Mouse (Mus musculus) thymus, adult 2 months (tissue): ENCODE results near the gene Sc5d.

Experiments
- CTCF ChIP-seq: fragments of 200-500 bp; IDR thresholded peaks from 2 replicates; pipeline ENCODE4 v1.5.1; 2012; ENCODE audit warnings: mild to moderate bottlenecking, control low read depth, low read length, moderate library complexity, borderline replicate concordance; ENCODE audit not compliant: control insufficient read depth, poor library complexity, insufficient read depth; ENCODE audit errors: extremely low read depth
- POLR2A ChIP-seq: fragments of 200-500 bp; IDR thresholded peaks from 2 replicates; pipeline ENCODE4 v1.6.1; 2012; ENCODE audit warnings: mild to moderate bottlenecking, low read length, control low read depth, moderate library complexity; ENCODE audit not compliant: control insufficient read depth, poor library complexity, insufficient read depth; ENCODE audit errors: extremely low read depth

- no peak for TF ChIP-seq CTCF
- TF ChIP-seq POLR2A: no peak
These were observed 23.0 kb downstream of the Sc5d start for GRCm38 (mm10) chr9:42241021-42241420.
